Mouse (Mus musculus): ENCODE results near the gene Ggct. TPM values are rescaled to one million over a fixed set of nuclear protein-coding genes. Genes with fewer than 3 reads are reported as not detected.

The Ggct gene
- polyA plus RNA-seq, 1 experiment = 5.6 TPM

GRCm38 (mm10) chr6:54972929-54973211 lies 19.9 kb downstream of the Ggct start:
- H3K27ac ChIP-seq (ENCODE audit: control insufficient read depth, insufficient read depth, low read depth, low read length) = no peak overlapping the region
- no peaks in the 10 kb centered on the region for H3K36me3 ChIP-seq (ENCODE audit: control insufficient read depth, insufficient read depth, low read length)
- no peaks in the 10 kb centered on the region; the same call in none of the 2 replicates for H3K4me1 ChIP-seq (ENCODE audit: control insufficient read depth, insufficient read depth, low read length)
- TF ChIP-seq CTCF (IDR thresholded peaks at IDR 0.05; ENCODE audit: control insufficient read depth, insufficient read depth, insufficient replicate concordance, low read depth, low read length) = no peak
- no peak overlapping the region for H3K4me3 ChIP-seq (ENCODE audit: control insufficient read depth, low read depth, low read length)
- H3K27me3 ChIP-seq (ENCODE audit: control insufficient read depth, insufficient read depth, low read length) = no peaks in the 10 kb centered on the region

GRCm38 (mm10) chr6:54972111-54972928 lies 20.4 kb downstream of the Ggct start, which contains the start of gene Nod1:
Nod1 (minus strand) TSS chr6:54972612.
- H3K27me3 ChIP-seq (ENCODE audit: control insufficient read depth, insufficient read depth, low read length) = no peaks in the 10 kb centered on the region
- H3K27ac ChIP-seq (ENCODE audit: control insufficient read depth, insufficient read depth, low read depth, low read length) = no peak within 1 kb of the TSS; the same call in 1 of the 2 replicates
- TF ChIP-seq POLR2A (IDR thresholded peaks at IDR 0.05; ENCODE audit: control insufficient read depth, low read depth, low read length) (peak; percentile 34; the same call in 1 of the 2 replicates), CTCF (IDR thresholded peaks at IDR 0.05; ENCODE audit: control insufficient read depth, insufficient read depth, insufficient replicate concordance, low read depth, low read length) (no peak)
- peak within 1 kb of the TSS; percentile 75 for H3K4me3 ChIP-seq (ENCODE audit: control insufficient read depth, low read depth, low read length)
- no peaks in the 10 kb centered on the region; the same call in none of the 2 replicates for H3K4me1 ChIP-seq (ENCODE audit: control insufficient read depth, insufficient read depth, low read length)
- no peaks in the 10 kb centered on the region for H3K36me3 ChIP-seq (ENCODE audit: control insufficient read depth, insufficient read depth, low read length)

- TF ChIP-seq POLR2A (IDR thresholded peaks at IDR 0.05; ENCODE audit: control insufficient read depth, low read depth, low read length) (no peak), CTCF (IDR thresholded peaks at IDR 0.05; ENCODE audit: control insufficient read depth, insufficient read depth, insufficient replicate concordance, low read depth, low read length) (no peak)
- Histone ChIP-seq H3K27ac (ENCODE audit: control insufficient read depth, insufficient read depth, low read depth, low read length) (no peak overlapping the region), H3K4me1 (ENCODE audit: control insufficient read depth, insufficient read depth, low read length) (no peaks in the 10 kb centered on the region; the same call in none of the 2 replicates), H3K36me3 (ENCODE audit: control insufficient read depth, insufficient read depth, low read length) (no peaks in the 10 kb centered on the region), H3K27me3 (ENCODE audit: control insufficient read depth, insufficient read depth, low read length) (no peaks in the 10 kb centered on the region), H3K4me3 (ENCODE audit: control insufficient read depth, low read depth, low read length) (peak overlapping the region; percentile 75)
Measured at GRCm38 (mm10) chr6:54971731-54972110, 21.0 kb downstream of the Ggct start.

- Histone ChIP-seq H3K27ac (ENCODE audit: control insufficient read depth, insufficient read depth, low read depth, low read length) (no peak overlapping the region), H3K27me3 (ENCODE audit: control insufficient read depth, insufficient read depth, low read length) (no peaks in the 10 kb centered on the region), H3K36me3 (ENCODE audit: control insufficient read depth, insufficient read depth, low read length) (no peaks in the 10 kb centered on the region), H3K4me1 (ENCODE audit: control insufficient read depth, insufficient read depth, low read length) (no peaks in the 10 kb centered on the region; the same call in none of the 2 replicates), H3K4me3 (ENCODE audit: control insufficient read depth, low read depth, low read length) (no peak overlapping the region)
- TF ChIP-seq POLR2A (IDR thresholded peaks at IDR 0.05; ENCODE audit: control insufficient read depth, low read depth, low read length) (no peak), CTCF (IDR thresholded peaks at IDR 0.05; ENCODE audit: control insufficient read depth, insufficient read depth, insufficient replicate concordance, low read depth, low read length) (no peak)
Measured at GRCm38 (mm10) chr6:54970506-54970905, 22.2 kb downstream of the Ggct start.

- H3K4me1 ChIP-seq (ENCODE audit: control insufficient read depth, insufficient read depth, low read length) = no peaks in the 10 kb centered on the region; the same call in none of the 2 replicates
- no peak overlapping the region for H3K27ac ChIP-seq (ENCODE audit: control insufficient read depth, insufficient read depth, low read depth, low read length)
- TF ChIP-seq POLR2A (IDR thresholded peaks at IDR 0.05; ENCODE audit: control insufficient read depth, low read depth, low read length) = no peak
- no peak for TF ChIP-seq CTCF (IDR thresholded peaks at IDR 0.05; ENCODE audit: control insufficient read depth, insufficient read depth, insufficient replicate concordance, low read depth, low read length)
- no peak overlapping the region for H3K4me3 ChIP-seq (ENCODE audit: control insufficient read depth, low read depth, low read length)
- no peaks in the 10 kb centered on the region for H3K27me3 ChIP-seq (ENCODE audit: control insufficient read depth, insufficient read depth, low read length)
- no peaks in the 10 kb centered on the region for H3K36me3 ChIP-seq (ENCODE audit: control insufficient read depth, insufficient read depth, low read length)
Measured at GRCm38 (mm10) chr6:54969801-54970200, 22.9 kb downstream of the Ggct start.

GRCm38 (mm10) chr6:54967591-54967990 lies 25.2 kb downstream of the Ggct start:
- no peak overlapping the region for H3K27ac ChIP-seq (ENCODE audit: control insufficient read depth, insufficient read depth, low read depth, low read length)
- H3K27me3 ChIP-seq (ENCODE audit: control insufficient read depth, insufficient read depth, low read length) = no peaks in the 10 kb centered on the region
- TF ChIP-seq POLR2A (IDR thresholded peaks at IDR 0.05; ENCODE audit: control insufficient read depth, low read depth, low read length) (no peak), CTCF (IDR thresholded peaks at IDR 0.05; ENCODE audit: control insufficient read depth, insufficient read depth, insufficient replicate concordance, low read depth, low read length) (no peak)
- no peak overlapping the region for H3K4me3 ChIP-seq (ENCODE audit: control insufficient read depth, low read depth, low read length)
- no peaks in the 10 kb centered on the region for H3K36me3 ChIP-seq (ENCODE audit: control insufficient read depth, insufficient read depth, low read length)
- no peaks in the 10 kb centered on the region; the same call in 1 of the 2 replicates for H3K4me1 ChIP-seq (ENCODE audit: control insufficient read depth, insufficient read depth, low read length)

- H3K27ac ChIP-seq (ENCODE audit: control insufficient read depth, insufficient read depth, low read depth, low read length) = no peak overlapping the region
- H3K36me3 ChIP-seq (ENCODE audit: control insufficient read depth, insufficient read depth, low read length) = no peaks in the 10 kb centered on the region
- H3K27me3 ChIP-seq (ENCODE audit: control insufficient read depth, insufficient read depth, low read length) = no peaks in the 10 kb centered on the region
- no peaks in the 10 kb centered on the region; the same call in 1 of the 2 replicates for H3K4me1 ChIP-seq (ENCODE audit: control insufficient read depth, insufficient read depth, low read length)
- no peak overlapping the region for H3K4me3 ChIP-seq (ENCODE audit: control insufficient read depth, low read depth, low read length)
- no peak for TF ChIP-seq CTCF (IDR thresholded peaks at IDR 0.05; ENCODE audit: control insufficient read depth, insufficient read depth, insufficient replicate concordance, low read depth, low read length)
- TF ChIP-seq POLR2A (IDR thresholded peaks at IDR 0.05; ENCODE audit: control insufficient read depth, low read depth, low read length) = no peak
Measured at GRCm38 (mm10) chr6:54965234-54965633, 27.5 kb downstream of the Ggct start.

Data from testis, adult 2 months (tissue).